Mouse (Mus musculus): ENCODE measurements around the gene Tnnt1. TPM values are rescaled to one million over a fixed set of nuclear protein-coding genes. Genes with fewer than 3 reads are reported as not detected.

Gene Tnnt1
- polyA plus RNA-seq, 1 experiment from 2014 or later, result 6.3 TPM

- Histone ChIP-seq H3K36me3 (ENCODE audit: insufficient read depth) (peaks cover 26% of the 10 kb centered on the region), H3K27ac (ENCODE audit: low read depth) (peak overlapping the region; percentile 95), H3K4me1 (ENCODE audit: insufficient read depth) (peaks cover 6% of the 10 kb centered on the region), H3K9me3 (ENCODE audit: low read depth, low read length) (no peaks in the 10 kb centered on the region), H3K9ac (peak overlapping the region; percentile 56), H3K4me3 (ENCODE audit: low read depth, low read length) (peak overlapping the region; percentile 47), H3K27me3 (ENCODE audit: insufficient read depth, low read length) (peaks cover 8% of the 10 kb centered on the region), H3K4me2 (peak overlapping the region; percentile 88)
- DNase-seq (peak; percentile 95), ATAC-seq (ENCODE audit: insufficient read depth) (peak; percentile 99)
- TF ChIP-seq CTCF (IDR thresholded peaks at IDR 0.05; ENCODE audit: low read depth), result 0 out of 2 replicates have a peak, but pooled peaks have one; percentile 17
- WGBS, result under 1% methylated on average over 39 of the region's 39 CpGs
These were observed 38.0 kb downstream of the Tnnt1 start for GRCm38 (mm10) chr7:4478021-4478795.

DNA sequence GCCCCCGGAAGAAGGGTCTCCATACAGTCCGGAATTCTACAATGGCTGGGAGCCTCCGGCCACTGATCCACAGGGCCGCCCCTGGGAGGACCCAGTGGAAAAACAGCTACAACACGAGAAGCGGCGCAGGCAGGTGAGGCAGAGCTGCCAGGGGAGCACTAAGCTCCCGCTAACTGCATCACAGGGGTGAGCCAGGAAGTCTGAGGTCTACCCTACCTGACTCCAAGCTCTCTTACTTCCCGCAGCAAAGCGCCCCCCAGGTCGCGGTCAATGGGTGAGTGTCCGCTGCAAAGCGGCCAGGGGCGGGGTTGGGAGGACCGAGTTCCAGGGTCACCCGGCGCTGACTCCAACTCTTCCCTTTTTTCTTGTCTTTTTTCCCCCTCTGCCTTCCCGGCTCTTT, 42.2 kb downstream of the Tnnt1 start:
- H3K36me3 ChIP-seq (ENCODE audit: insufficient read depth), result no peaks in the 10 kb centered on the region
- H3K27me3 ChIP-seq (ENCODE audit: insufficient read depth, low read length), result peaks cover 21% of the 10 kb centered on the region
- ATAC-seq (ENCODE audit: insufficient read depth) (no peak), DNase-seq (no peak)
- peaks cover under 1% of the 10 kb centered on the region; the same call in 1 of the 2 replicates for H3K4me1 ChIP-seq (ENCODE audit: insufficient read depth)
- no peak overlapping the region for H3K9ac ChIP-seq
- TF ChIP-seq CTCF (IDR thresholded peaks at IDR 0.05; ENCODE audit: low read depth), result no peak
- H3K4me2 ChIP-seq, result no peak overlapping the region
- no peaks in the 10 kb centered on the region for H3K9me3 ChIP-seq (ENCODE audit: low read depth, low read length)
- H3K4me3 ChIP-seq (ENCODE audit: low read depth, low read length), result no peak overlapping the region
- no peak overlapping the region for H3K27ac ChIP-seq (ENCODE audit: low read depth)
- 12% methylated on average over 19 of the region's 19 CpGs for WGBS

GRCm38 (mm10) chr7:4471179-4471555, 45.0 kb downstream of the Tnnt1 start:
- Histone ChIP-seq H3K36me3 (ENCODE audit: insufficient read depth) (no peaks in the 10 kb centered on the region), H3K4me1 (ENCODE audit: insufficient read depth) (no peaks in the 10 kb centered on the region), H3K9me3 (ENCODE audit: low read depth, low read length) (no peaks in the 10 kb centered on the region), H3K4me2 (peak overlapping the region; percentile 83), H3K27me3 (ENCODE audit: insufficient read depth, low read length) (peaks cover 21% of the 10 kb centered on the region), H3K27ac (ENCODE audit: low read depth) (no peak overlapping the region), H3K4me3 (ENCODE audit: low read depth, low read length) (peak overlapping the region; percentile 37), H3K9ac (peak overlapping the region; percentile 39)
- ATAC-seq (ENCODE audit: insufficient read depth) (peak; percentile 82), DNase-seq (peak; percentile 94)
- under 1% methylated on average over 24 of the region's 24 CpGs for WGBS
- TF ChIP-seq CTCF (IDR thresholded peaks at IDR 0.05; ENCODE audit: low read depth), result peak; percentile 83

DNA sequence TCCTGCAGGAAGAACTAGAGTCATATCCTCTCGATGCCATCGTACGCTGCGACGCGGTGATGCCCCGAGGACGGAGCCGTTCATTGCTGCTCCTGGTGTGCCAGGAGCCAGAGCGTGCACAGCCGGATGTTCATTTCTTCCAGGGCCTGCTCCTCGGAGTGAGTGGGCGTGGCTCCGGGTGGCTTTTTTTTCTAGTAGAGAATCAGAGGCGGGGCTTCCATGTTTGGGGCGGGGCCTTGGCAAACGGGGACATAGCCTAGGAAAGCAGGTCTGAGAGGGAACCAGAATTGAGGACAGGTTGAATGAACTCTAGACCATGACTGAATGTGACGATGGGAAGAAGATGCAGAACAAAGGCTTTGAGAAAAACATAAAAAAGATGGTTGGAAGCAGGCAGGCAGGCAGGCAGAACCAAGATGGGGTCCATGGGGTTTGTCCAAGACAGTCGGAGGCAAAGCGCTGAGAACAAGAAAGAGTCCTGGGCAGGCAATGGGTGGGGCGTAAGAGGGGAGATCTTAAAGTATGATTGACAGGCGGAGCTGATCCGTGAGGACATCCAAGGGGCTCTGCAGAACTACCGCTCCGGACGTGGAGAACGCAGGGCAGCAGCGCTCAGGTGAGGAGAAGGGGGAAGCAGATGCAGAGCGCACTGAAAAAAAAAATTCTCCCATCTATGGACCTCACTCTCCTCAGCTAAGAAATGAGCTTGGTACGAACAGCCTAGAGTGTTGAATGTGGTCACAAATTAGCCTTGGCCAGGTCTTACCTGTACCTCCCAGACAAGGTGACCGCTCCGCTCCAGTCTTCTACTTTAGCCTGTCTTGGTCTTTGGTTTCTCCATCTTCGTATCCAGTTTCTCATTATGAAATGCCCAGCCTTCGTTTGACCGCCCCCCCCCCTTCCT, 45.7 kb downstream of the Tnnt1 start:
- no peak overlapping the region for H3K27ac ChIP-seq (ENCODE audit: low read depth)
- ATAC-seq (ENCODE audit: insufficient read depth) (peak; percentile 76), DNase-seq (peak; percentile 86)
- H3K36me3 ChIP-seq (ENCODE audit: insufficient read depth), result no peaks in the 10 kb centered on the region
- WGBS, result 4% methylated on average over 35 of the region's 35 CpGs
- H3K9me3 ChIP-seq (ENCODE audit: low read depth, low read length), result no peaks in the 10 kb centered on the region
- H3K4me3 ChIP-seq (ENCODE audit: low read depth, low read length), result peak overlapping the region; percentile 37
- H3K4me1 ChIP-seq (ENCODE audit: insufficient read depth), result no peaks in the 10 kb centered on the region
- TF ChIP-seq CTCF (IDR thresholded peaks at IDR 0.05; ENCODE audit: low read depth), result no peak
- H3K9ac ChIP-seq, result peak overlapping the region; percentile 39
- H3K27me3 ChIP-seq (ENCODE audit: insufficient read depth, low read length), result peaks cover 21% of the 10 kb centered on the region
- peak overlapping the region; percentile 83 for H3K4me2 ChIP-seq

DNA sequence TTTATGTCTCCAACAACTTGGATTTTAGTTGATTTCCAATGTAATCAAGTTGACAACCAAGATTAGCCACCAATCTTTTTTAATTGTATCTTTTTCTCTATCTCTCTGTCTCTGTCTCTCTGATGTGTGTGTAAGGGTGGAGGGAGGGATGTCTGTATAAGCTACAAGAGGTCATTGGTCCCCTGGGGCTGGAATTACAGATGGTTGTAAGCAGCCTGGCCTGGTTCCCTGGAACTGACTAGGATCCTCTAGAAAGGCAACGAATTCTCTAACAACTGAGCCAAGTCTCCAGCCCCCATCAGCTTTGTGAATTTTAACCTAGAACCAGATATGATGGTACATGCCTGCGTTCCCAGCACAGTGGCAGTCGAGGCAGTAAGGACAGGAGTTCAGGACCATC, 48.4 kb downstream of the Tnnt1 start:
- peaks cover 11% of the 10 kb centered on the region; the same call in 1 of the 2 replicates for H3K27me3 ChIP-seq (ENCODE audit: insufficient read depth, low read length)
- DNase-seq, result no peak
- no peak overlapping the region for H3K9ac ChIP-seq
- no peak overlapping the region for H3K4me3 ChIP-seq (ENCODE audit: low read depth, low read length)
- WGBS, result 69% methylated on average over 3 of the region's 3 CpGs
- no peak for ATAC-seq (ENCODE audit: insufficient read depth)
- no peaks in the 10 kb centered on the region for H3K9me3 ChIP-seq (ENCODE audit: low read depth, low read length)
- no peak overlapping the region for H3K27ac ChIP-seq (ENCODE audit: low read depth)
- H3K4me1 ChIP-seq (ENCODE audit: insufficient read depth), result no peaks in the 10 kb centered on the region
- no peaks in the 10 kb centered on the region for H3K36me3 ChIP-seq (ENCODE audit: insufficient read depth)
- H3K4me2 ChIP-seq, result no peak overlapping the region
- no peak for TF ChIP-seq CTCF (IDR thresholded peaks at IDR 0.05; ENCODE audit: low read depth)

DNA sequence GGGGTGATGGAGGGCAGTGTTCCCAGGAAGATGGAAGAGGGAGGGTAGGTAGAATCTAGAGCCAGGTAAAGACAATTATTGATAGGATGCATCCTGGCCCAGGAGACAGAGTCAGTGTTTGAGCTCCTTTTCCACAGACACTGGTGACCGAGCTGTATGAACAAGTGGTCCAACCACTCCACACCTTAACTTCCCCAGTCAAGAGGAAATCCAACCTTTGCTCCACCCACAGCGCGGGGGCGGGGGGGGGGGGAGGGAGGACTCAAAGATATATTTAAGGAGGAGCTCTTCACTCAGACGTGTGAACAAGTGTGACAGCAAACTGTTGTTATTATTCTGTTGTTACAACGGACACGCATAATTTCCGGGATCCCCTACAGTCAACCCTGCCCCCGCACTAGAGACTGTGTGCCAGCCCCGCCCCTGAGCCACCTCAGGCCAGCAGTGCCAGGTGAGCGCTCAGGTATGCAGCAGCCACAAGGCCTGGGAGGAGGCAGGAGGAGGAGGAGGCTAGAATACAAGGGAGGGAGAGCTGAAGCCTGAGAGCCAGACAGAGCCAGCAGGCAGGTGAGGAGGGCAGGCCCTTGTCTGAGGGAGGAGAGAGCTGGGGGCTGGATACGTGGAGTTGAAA, 51.9 kb downstream of the Tnnt1 start:
- Histone ChIP-seq H3K4me3 (ENCODE audit: low read depth, low read length) (0 out of 2 replicates have a peak overlapping the region, but pooled peaks have one; percentile 1), H3K27ac (ENCODE audit: low read depth) (peak overlapping the region; percentile 83), H3K27me3 (ENCODE audit: insufficient read depth, low read length) (no peaks in the 10 kb centered on the region), H3K9me3 (ENCODE audit: low read depth, low read length) (no peaks in the 10 kb centered on the region), H3K4me1 (ENCODE audit: insufficient read depth) (no peaks in the 10 kb centered on the region), H3K4me2 (peak overlapping the region; percentile 47), H3K9ac (no peak overlapping the region), H3K36me3 (ENCODE audit: insufficient read depth) (no peaks in the 10 kb centered on the region)
- no peak for TF ChIP-seq CTCF (IDR thresholded peaks at IDR 0.05; ENCODE audit: low read depth)
- DNase-seq, result peak; percentile 63
- WGBS, result 5% methylated on average over 11 of the region's 12 CpGs
- peak; percentile 89 for ATAC-seq (ENCODE audit: insufficient read depth)

Measured in lung, embryonic 14.5 days (tissue).